Mouse (Mus musculus): ENCODE data around the gene Pde3b.
A peak's percentile ranks its signal among the peaks of the same experiment; 100 is the strongest.
"Not testable (repeated sequence)": the region's sequence is repeated elsewhere in the genome, so short reads cannot be mapped to it uniquely, and the experiment has no call there.

The Pde3b gene

GRCm38 (mm10) chr7:114480196-114480989 lies 65.3 kb downstream of the Pde3b start:
- DNase-seq: no peak

GRCm38 (mm10) chr7:114481008-114481407 lies 65.9 kb downstream of the Pde3b start:
- no peak for DNase-seq

GRCm38 (mm10) chr7:114481429-114481931 lies 66.4 kb downstream of the Pde3b start:
- no peak for DNase-seq

GRCm38 (mm10) chr7:114492540-114492939 lies 77.5 kb downstream of the Pde3b start:
- no peak for DNase-seq

GRCm38 (mm10) chr7:114494033-114494432 lies 79.0 kb downstream of the Pde3b start:
- DNase-seq: no peak

- DNase-seq: no peak
Measured at GRCm38 (mm10) chr7:114499293-114499692, 84.2 kb downstream of the Pde3b start.

GRCm38 (mm10) chr7:114508879-114509278 lies 93.8 kb downstream of the Pde3b start:
- no peak for DNase-seq

GRCm38 (mm10) chr7:114520122-114520521 lies 105.0 kb downstream of the Pde3b start:
- no peak for DNase-seq

- no peak for DNase-seq
Measured at GRCm38 (mm10) chr7:114526245-114526644, 111.2 kb downstream of the Pde3b start.

GRCm38 (mm10) chr7:114536179-114536578 lies 121.1 kb downstream of the Pde3b start:
- DNase-seq: no peak

- peak; percentile 81 for DNase-seq
Measured at GRCm38 (mm10) chr7:114562531-114563241, 147.6 kb downstream of the Pde3b start, which contains the start of gene Cyp2r1. Gene Cyp2r1 (minus strand): TSS chr7:114562972.

GRCm38 (mm10) chr7:114573866-114574265 lies 158.8 kb downstream of the Pde3b start:
- not testable (repeated sequence) for DNase-seq

- no peak for DNase-seq
Measured at GRCm38 (mm10) chr7:114576931-114577330, 161.8 kb downstream of the Pde3b start.

GRCm38 (mm10) chr7:114577665-114578064 lies 162.6 kb downstream of the Pde3b start:
- DNase-seq: no peak

GRCm38 (mm10) chr7:114580426-114580825 lies 165.3 kb downstream of the Pde3b start:
- peak; percentile 8 for DNase-seq

GRCm38 (mm10) chr7:114581200-114581599 lies 166.1 kb downstream of the Pde3b start:
- no peak for DNase-seq

GRCm38 (mm10) chr7:114582441-114582840 lies 167.4 kb downstream of the Pde3b start:
- no peak for DNase-seq
